Mouse (Mus musculus) stomach, embryonic 15.5 days (tissue): ENCODE measurements at regions not wholly inside any gene's neighbourhood (a gene's known extent, or its start where the extent isn't known, plus 50 kb on each side); places are given as distances from the start of the nearest gene placed in this dataset.
A peak's percentile ranks its signal among the peaks of the same experiment; 100 is the strongest.

Experiments used
- ATAC-seq: fragments of 200-750 bp; cut with Nextera tagmentation; 2 replicates; pipeline ENCODE4 v1.8.0; 2017; ENCODE audit warnings: low read depth, moderate number of reproducible peaks, moderate TSS enrichment; ENCODE audit not compliant: insufficient read depth, low FRiP score
- H3K27ac ChIP-seq: fragments of 300-500 bp; sonication (generic); 2 replicates; pipeline ENCODE4 v1.5.1; 2015; ENCODE audit warnings: mild to moderate bottlenecking, inconsistent platforms
- H3K27me3 ChIP-seq: fragments of 300-500 bp; sonication (generic); replicated peaks from 2 replicates; pipeline ENCODE4 v1.6.1; 2015; ENCODE audit warnings: inconsistent platforms
- H3K36me3 ChIP-seq: fragments of 300-500 bp; sonication (generic); 2 replicates; pipeline ENCODE4 v1.6.1; 2015; ENCODE audit warnings: inconsistent platforms
- H3K4me1 ChIP-seq: fragments of 300-500 bp; sonication (generic); 2 replicates; pipeline ENCODE4 v1.6.1; 2015; ENCODE audit warnings: inconsistent platforms
- H3K4me2 ChIP-seq: fragments of 300-500 bp; sonication (generic); 2 replicates; pipeline ENCODE4 v1.6.1; 2015; ENCODE audit warnings: mild to moderate bottlenecking, inconsistent platforms
- H3K4me3 ChIP-seq: fragments of 300-500 bp; sonication (generic); replicated peaks from 2 replicates; pipeline ENCODE4 v1.5.1; 2015; ENCODE audit warnings: inconsistent platforms
- H3K9ac ChIP-seq: fragments of 300-500 bp; sonication (generic); 2 replicates; pipeline ENCODE4 v1.6.1; 2015; ENCODE audit warnings: inconsistent platforms
- H3K9me3 ChIP-seq: fragments of 300-500 bp; sonication (generic); 2 replicates; pipeline ENCODE4 v1.6.1; 2016; ENCODE audit warnings: inconsistent platforms
- WGBS: fragments of 180-500 bp; shearing (Covaris S2); methylation state at CpG from one replicate; pipeline ENCODE4 v1.1.7; 2015; 5-methylcytosine and 5-hydroxymethylcytosine counted together

DNA sequence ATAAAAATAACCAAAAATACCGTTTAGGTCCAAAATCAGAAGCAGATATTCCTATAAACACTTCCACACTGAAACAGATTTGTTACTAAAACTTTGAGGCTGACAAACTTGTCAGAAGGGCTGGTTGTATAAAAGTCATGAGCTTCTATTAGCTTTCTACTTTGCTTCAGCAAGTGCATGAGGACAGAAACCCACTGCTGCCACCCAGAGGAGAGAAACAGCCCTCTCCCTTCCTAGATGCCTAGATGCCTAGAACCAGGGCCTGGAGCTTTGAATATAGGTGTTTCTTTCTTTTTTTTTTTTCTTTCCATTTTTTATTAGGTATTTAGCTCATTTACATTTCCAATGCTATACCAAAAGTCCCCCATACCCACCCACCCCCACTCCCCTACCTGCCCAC, 406.9 kb upstream of the Gpc5 start:
- Histone ChIP-seq H3K4me2 (no peak overlapping the region), H3K36me3 (no peaks in the 10 kb centered on the region), H3K27ac (no peak overlapping the region), H3K9ac (no peak overlapping the region), H3K9me3 (no peaks in the 10 kb centered on the region), H3K4me1 (no peaks in the 10 kb centered on the region), H3K27me3 (no peaks in the 10 kb centered on the region), H3K4me3 (no peak overlapping the region)
- no peak for ATAC-seq
- WGBS = 70% methylated on average over 1 of the region's 1 CpGs

- Histone ChIP-seq H3K4me1 (no peaks in the 10 kb centered on the region), H3K9me3 (no peaks in the 10 kb centered on the region), H3K27ac (no peak overlapping the region), H3K9ac (no peak overlapping the region), H3K36me3 (no peaks in the 10 kb centered on the region), H3K27me3 (no peaks in the 10 kb centered on the region), H3K4me3 (no peak overlapping the region), H3K4me2 (no peak overlapping the region)
- WGBS = 32% methylated on average over 1 of the region's 1 CpGs
- ATAC-seq = no peak
Observed at GRCm38 (mm10) chr14:114694930-114695329, 397.1 kb upstream of the Gpc5 start.

GRCm38 (mm10) chr14:114697543-114697942, 394.5 kb upstream of the Gpc5 start:
- H3K4me3 ChIP-seq = no peak overlapping the region
- no peak for ATAC-seq

DNA sequence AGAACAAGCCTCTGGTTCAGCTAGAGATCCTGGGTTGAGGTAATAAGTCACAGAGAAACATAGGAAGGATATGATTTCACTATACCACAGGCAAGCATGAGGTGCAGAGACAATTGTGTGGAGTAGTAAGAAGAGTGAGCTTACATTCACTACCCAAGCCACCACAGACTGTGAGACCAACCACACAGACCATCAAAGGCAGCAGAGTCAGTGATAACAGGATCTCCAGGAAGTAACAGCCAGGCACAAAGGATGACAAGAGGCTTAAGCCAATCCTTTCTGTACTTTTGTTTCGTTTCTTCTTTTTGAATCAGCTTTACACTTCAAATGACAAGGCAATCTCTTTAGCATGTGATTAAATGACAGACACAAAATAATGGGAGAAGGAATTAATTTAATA, 368.9 kb upstream of the Gpc5 start:
- no peaks in the 10 kb centered on the region for H3K9me3 ChIP-seq
- H3K9ac ChIP-seq = no peak overlapping the region
- H3K27ac ChIP-seq = no peak overlapping the region
- H3K27me3 ChIP-seq = no peaks in the 10 kb centered on the region
- ATAC-seq = no peak
- H3K4me2 ChIP-seq = no peak overlapping the region
- H3K4me3 ChIP-seq = no peak overlapping the region
- no peaks in the 10 kb centered on the region for H3K4me1 ChIP-seq
- 48% methylated on average over 1 of the region's 1 CpGs for WGBS
- H3K36me3 ChIP-seq = no peaks in the 10 kb centered on the region

More at GRCm38 (mm10) chr14:114697543-114697942, 394.5 kb upstream of the Gpc5 start:
- 72% methylated on average over 4 of the region's 4 CpGs for WGBS
- Histone ChIP-seq H3K4me2 (no peak overlapping the region), H3K9ac (no peak overlapping the region), H3K27me3 (no peaks in the 10 kb centered on the region), H3K9me3 (no peaks in the 10 kb centered on the region), H3K4me1 (no peaks in the 10 kb centered on the region), H3K36me3 (no peaks in the 10 kb centered on the region), H3K27ac (no peak overlapping the region)

- Histone ChIP-seq H3K27me3 (no peaks in the 10 kb centered on the region), H3K4me1 (no peaks in the 10 kb centered on the region), H3K4me3 (no peak overlapping the region), H3K4me2 (no peak overlapping the region), H3K9ac (no peak overlapping the region), H3K36me3 (no peaks in the 10 kb centered on the region), H3K9me3 (no peaks in the 10 kb centered on the region), H3K27ac (no peak overlapping the region)
- 66% methylated on average over 5 of the region's 5 CpGs for WGBS
- ATAC-seq = no peak
Observed at GRCm38 (mm10) chr14:114767323-114767722, 324.7 kb upstream of the Gpc5 start.

DNA sequence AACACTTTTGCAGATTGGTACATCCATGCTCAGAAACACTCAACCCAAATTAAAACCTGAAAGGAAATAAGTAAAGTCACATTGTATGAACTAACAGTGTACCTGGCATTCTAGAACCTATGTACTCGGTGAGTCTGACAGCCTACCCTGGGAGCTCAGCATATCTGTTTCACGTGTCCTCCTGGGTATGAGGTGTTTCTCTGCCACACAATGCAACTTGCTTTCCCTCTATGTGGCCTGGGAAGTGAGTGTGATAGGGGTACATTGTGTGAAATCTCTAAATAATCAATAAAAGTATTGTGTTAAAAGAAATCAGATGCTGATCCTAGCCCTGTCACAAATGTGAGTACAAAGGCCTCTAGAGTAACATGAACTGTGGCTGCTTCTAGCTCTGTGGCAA, 315.3 kb upstream of the Gpc5 start:
- H3K27me3 ChIP-seq = no peaks in the 10 kb centered on the region
- H3K4me3 ChIP-seq = no peak overlapping the region
- no peaks in the 10 kb centered on the region for H3K9me3 ChIP-seq
- no peak overlapping the region for H3K9ac ChIP-seq
- ATAC-seq = no peak
- H3K4me2 ChIP-seq = no peak overlapping the region
- H3K4me1 ChIP-seq = no peaks in the 10 kb centered on the region
- WGBS = 66% methylated on average over 2 of the region's 2 CpGs
- no peaks in the 10 kb centered on the region for H3K36me3 ChIP-seq
- no peak overlapping the region for H3K27ac ChIP-seq

GRCm38 (mm10) chr14:114781821-114782220, 310.2 kb upstream of the Gpc5 start:
- no peak for ATAC-seq
- Histone ChIP-seq H3K4me1 (no peaks in the 10 kb centered on the region), H3K36me3 (no peaks in the 10 kb centered on the region), H3K27ac (no peak overlapping the region), H3K4me3 (no peak overlapping the region), H3K9ac (no peak overlapping the region), H3K4me2 (no peak overlapping the region), H3K9me3 (no peaks in the 10 kb centered on the region), H3K27me3 (no peaks in the 10 kb centered on the region)
- 84% methylated on average over 3 of the region's 3 CpGs for WGBS

- 21% methylated on average over 13 of the region's 13 CpGs for WGBS
- no peaks in the 10 kb centered on the region for H3K27me3 ChIP-seq
- H3K4me3 ChIP-seq = no peak overlapping the region
- 0 out of 2 replicates have a peak overlapping the region, but pooled peaks have one; percentile 25 for H3K4me2 ChIP-seq
- no peaks in the 10 kb centered on the region for H3K36me3 ChIP-seq
- no peak overlapping the region for H3K27ac ChIP-seq
- no peaks in the 10 kb centered on the region for H3K4me1 ChIP-seq
- ATAC-seq = no peak
- no peaks in the 10 kb centered on the region for H3K9me3 ChIP-seq
- no peak overlapping the region for H3K9ac ChIP-seq
Observed at GRCm38 (mm10) chr14:114790946-114791830, 300.8 kb upstream of the Gpc5 start.

GRCm38 (mm10) chr14:114791831-114792224, 300.2 kb upstream of the Gpc5 start:
- Histone ChIP-seq H3K4me1 (no peaks in the 10 kb centered on the region), H3K36me3 (no peaks in the 10 kb centered on the region), H3K27me3 (no peaks in the 10 kb centered on the region), H3K9ac (no peak overlapping the region), H3K4me3 (no peak overlapping the region), H3K4me2 (no peak overlapping the region), H3K9me3 (no peaks in the 10 kb centered on the region), H3K27ac (no peak overlapping the region)
- no peak for ATAC-seq
- 53% methylated on average over 4 of the region's 4 CpGs for WGBS

DNA sequence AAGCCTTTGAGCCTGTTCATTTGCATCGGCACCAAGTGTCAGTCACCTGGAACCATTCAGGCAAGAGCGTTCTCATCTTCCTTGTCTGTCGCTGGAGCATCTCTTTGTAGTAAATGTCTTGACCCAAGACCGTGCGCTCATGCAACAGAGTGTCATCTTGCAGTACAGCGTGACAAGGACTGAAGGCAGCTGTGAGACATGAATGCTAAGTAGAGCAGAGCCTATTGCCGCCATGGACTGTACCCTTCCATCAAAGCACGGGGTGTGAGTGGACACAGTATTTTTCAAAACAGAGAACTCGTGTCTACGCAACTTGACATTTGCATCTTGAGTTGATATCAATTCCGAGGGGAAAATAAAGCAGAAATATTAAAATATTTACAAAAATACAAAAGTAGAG, 287.4 kb upstream of the Gpc5 start:
- H3K27ac ChIP-seq = no peak overlapping the region
- H3K4me1 ChIP-seq = no peaks in the 10 kb centered on the region
- H3K36me3 ChIP-seq = no peaks in the 10 kb centered on the region
- ATAC-seq = no peak
- no peak overlapping the region for H3K9ac ChIP-seq
- no peaks in the 10 kb centered on the region for H3K27me3 ChIP-seq
- H3K4me2 ChIP-seq = no peak overlapping the region
- WGBS = 89% methylated on average over 11 of the region's 11 CpGs
- H3K4me3 ChIP-seq = no peak overlapping the region
- H3K9me3 ChIP-seq = no peaks in the 10 kb centered on the region

- H3K9ac ChIP-seq = no peak overlapping the region
- H3K27ac ChIP-seq = no peak overlapping the region
- WGBS = 68% methylated on average over 2 of the region's 2 CpGs
- no peaks in the 10 kb centered on the region for H3K36me3 ChIP-seq
- H3K4me3 ChIP-seq = no peak overlapping the region
- no peaks in the 10 kb centered on the region for H3K27me3 ChIP-seq
- ATAC-seq = no peak
- H3K4me1 ChIP-seq = no peaks in the 10 kb centered on the region
- no peak overlapping the region for H3K4me2 ChIP-seq
- H3K9me3 ChIP-seq = no peaks in the 10 kb centered on the region
Observed at GRCm38 (mm10) chr14:114808621-114809020, 283.4 kb upstream of the Gpc5 start.

- no peaks in the 10 kb centered on the region for H3K9me3 ChIP-seq
- no peaks in the 10 kb centered on the region for H3K4me1 ChIP-seq
- H3K9ac ChIP-seq = no peak overlapping the region
- 19% methylated on average over 1 of the region's 1 CpGs for WGBS
- H3K27me3 ChIP-seq = no peaks in the 10 kb centered on the region
- H3K4me3 ChIP-seq = no peak overlapping the region
- peak; percentile 27; the same call in 1 of the 2 replicates for ATAC-seq
- no peaks in the 10 kb centered on the region for H3K36me3 ChIP-seq
- peak overlapping the region; percentile 59 for H3K27ac ChIP-seq
- no peak overlapping the region for H3K4me2 ChIP-seq
Observed at GRCm38 (mm10) chr14:114820677-114821076, 271.3 kb upstream of the Gpc5 start.
